Mouse (Mus musculus) monocyte, adult 5-6 weeks (primary cell): ENCODE measurements around the gene E2f4. TPM values are rescaled to one million over a fixed set of nuclear protein-coding genes. Genes with fewer than 3 reads are reported as not detected.

ENCODE experiments used
- ATAC-seq: fragments of 153-309, 156-312 bp; replicated peaks from 2 replicates; pipeline ENCODE4 v1.8.0; 2017; ENCODE audit warnings: mild to moderate bottlenecking; ENCODE audit not compliant: low TSS enrichment, insufficient number of reproducible peaks, severe bottlenecking, poor library complexity, low FRiP score
- total RNA-seq: library from RNA; stranded (forward); fragments of 200-1000, 200-491, 200-594 nt; gene quantifications from 3 replicates; pipeline ENCODE4 v1.2.3, GENCODE M21; 2017

Gene E2f4
- total RNA-seq, 1 experiment from 2014 or later, result 21.0 TPM

DNA sequence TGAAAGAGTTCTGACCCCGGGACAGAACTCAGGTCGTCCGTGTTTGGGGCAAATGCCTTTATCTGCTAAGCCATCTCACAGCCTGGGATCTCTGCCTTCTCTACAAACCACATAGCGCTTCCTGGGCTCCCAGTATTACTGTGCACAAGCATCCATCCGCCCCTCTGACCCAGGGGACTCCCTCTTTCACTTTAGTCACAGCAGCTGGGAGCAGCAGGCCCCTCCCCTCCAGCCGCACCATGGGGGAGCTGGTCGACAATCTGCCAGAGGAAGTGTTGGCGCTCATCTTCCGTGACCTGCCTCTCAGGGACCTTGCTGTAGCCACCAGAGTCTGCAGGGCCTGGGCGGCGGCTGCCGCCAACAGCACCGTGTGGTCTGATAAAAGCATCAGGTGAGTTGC is 30.7 kb upstream of the E2f4 start:
- ATAC-seq, result no peak

- no peak for ATAC-seq
These were observed 29.0 kb upstream of the E2f4 start for GRCm38 (mm10) chr8:105268342-105269074.

DNA sequence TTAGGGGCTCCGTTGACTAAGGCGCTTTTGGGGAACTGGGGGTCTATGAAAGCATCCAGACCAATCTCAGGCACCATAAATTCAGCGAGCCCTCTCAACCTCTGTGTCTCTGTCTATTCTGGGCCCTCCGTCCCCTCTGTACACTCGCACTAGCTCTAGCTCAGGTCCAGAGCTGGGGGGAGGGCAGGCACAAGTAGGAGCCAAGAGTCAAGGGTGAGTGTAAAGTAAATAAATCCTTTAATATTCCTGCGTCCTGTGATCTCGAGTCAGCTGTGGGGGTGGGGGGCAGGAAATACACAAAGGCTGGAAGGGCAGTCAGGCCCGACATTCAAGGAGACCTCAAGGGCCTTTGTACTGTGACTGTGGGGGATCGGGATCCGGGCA is 28.4 kb upstream of the E2f4 start:
- ATAC-seq, result no peak

DNA sequence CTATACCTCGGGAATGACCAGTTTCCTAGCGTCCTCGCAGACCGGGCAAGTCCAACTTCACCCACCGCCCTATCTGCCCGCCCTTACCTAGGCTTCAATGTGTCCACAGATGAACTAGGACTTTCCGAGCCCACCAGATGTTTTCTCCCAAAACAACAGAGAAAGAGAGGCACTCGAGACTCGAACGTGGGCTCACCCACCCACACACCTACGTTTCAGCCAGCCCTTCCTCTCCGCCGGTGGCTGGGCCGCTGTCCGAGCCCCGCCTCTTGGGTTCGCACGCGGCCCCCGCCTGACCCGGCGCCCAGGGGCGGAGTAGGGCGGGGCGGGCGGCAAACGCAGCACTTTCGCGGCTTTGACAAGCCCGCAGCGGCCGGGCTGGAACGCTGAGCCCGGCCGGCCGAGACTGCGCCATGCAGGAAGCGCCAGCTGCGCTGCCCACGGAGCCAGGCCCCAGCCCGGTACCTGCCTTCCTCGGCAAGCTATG is 28.0 kb upstream of the E2f4 start, which contains the start of gene Hsf4:
Gene Hsf4, plus strand, starts transcription at position 341 of the 487 bp plus-strand sequence.
- no peak for ATAC-seq

DNA sequence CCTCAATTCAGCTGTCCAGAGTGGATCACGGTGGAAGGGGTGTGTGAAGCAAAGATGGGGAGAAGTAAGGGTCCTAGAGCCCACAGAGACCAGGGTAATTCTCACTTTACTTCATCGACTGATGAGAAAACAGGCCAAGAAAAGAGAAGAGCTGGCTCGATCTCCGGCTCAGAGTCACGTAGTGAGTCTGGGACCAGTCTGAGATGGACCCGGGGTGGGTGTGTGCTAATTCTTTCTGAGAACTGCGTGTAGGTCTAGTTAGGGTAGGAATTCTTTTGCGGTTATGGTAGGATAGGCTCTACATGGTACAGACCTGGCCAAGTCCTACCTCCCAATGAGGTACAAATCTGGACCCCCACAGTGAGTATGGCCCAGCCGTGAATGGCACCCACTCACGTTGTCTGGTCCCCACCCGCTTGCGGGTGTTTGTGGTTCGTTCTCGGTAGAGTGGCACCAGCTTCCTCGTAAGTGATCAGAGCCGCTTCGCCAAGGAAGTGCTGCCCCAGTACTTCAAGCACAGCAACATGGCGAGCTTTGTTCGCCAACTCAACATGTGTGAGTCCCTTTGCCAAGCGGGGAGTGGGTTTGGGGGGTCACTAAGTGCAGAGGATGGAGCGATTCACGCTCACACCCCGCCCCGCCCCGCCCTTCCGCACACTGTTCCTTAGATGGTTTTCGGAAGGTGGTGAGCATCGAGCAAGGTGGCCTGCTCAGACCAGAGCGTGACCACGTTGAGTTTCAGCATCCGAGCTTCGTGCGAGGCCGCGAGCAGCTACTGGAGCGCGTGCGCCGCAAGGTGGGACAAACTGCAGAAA is 27.2 kb upstream of the E2f4 start:
- ATAC-seq, result peak; percentile 24; the same call in 1 of the 2 replicates

DNA sequence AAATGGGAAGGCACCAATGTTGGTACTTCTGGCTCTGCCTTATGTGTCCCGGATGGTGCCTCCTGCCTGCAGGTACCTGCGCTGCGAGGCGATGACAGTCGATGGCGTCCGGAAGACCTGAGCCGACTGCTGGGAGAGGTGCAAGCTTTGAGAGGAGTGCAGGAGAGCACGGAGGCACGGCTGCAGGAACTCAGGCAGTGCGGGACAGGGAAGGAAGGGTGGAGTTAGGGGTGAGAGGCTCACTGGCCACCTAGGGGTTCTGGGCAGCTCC is 26.6 kb upstream of the E2f4 start:
- ATAC-seq, result no peak

DNA sequence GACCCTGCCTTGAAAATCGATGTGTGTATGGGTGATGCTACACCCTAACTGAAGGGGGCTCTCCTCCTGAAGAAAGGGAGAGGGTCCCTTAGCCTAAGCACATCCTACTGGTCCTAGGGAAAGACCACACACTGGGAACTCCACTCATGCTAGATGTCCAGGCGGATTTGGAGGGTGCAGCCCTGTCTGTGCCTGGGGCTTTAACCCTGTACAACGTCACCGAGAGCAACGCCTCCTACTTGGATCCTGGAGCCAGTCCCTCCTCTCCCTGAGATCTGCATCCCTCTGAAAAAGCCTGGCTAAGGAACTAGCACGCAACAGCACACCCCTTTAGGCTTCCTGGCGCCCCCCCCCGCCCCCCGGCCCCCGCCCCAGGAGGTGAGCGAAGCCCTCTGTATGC is 22.1 kb upstream of the E2f4 start:
- ATAC-seq, result no peak

DNA sequence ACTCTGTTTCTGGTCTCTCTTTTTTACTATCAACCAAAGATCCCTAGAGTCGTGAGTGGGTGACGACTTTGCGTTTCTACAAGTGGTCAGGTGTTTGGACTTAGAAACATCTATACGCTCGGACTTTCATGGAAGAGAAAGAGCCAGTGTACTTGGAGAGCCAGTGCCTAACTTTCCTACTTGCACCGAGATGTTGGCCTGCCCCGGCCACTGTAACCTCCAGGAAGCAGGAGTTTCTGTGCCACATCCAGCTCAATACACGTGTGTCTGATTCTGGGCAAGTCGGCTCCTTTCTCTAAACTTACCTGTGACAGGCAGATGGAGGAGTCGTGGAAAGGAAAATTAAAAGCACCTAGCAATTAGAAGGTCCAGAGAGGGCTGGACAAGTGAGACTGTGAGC is 21.6 kb upstream of the E2f4 start, which contains the start of gene Nol3:
Gene Nol3, plus strand, starts transcription at position 301 of the 400 bp plus-strand sequence.
- no peak for ATAC-seq

DNA sequence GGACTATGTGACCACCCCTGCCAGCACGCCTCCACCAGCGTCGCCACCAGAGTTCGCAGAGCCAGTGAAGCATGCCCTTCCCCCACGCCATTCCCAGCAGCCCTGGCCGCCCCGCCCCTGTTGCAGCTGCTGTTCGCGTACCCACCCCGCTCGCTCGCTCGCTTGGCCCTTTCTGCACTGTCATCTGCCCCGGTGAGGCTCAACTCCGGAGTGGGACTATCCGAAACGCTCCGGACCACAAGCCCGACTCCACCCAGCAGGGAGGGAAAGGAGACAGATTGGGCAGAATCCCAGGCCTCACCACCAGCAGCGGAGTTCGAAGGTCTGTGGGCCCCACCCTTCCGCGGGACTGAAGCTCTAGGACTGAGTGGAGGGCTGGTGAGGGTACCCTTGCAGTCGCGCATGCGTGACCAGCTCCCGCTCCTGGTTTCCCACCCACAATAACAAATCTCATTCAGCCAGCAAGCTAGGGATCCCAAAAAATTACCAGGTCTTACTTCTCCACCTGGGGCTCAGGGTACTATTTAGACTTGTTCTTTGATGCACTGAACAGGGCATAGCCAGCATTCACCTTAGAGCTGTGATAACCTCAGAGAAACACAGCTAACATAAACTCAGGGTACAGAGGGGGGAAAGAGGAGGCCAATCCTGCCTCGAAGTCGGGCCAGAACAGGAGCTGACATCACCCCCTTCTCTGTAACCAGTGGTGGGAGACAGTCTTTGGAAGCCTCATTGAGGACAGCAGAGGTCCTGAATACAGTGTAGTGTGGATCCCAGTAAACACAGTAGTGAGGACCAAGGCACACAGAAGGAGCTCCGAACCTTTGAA is 21.0 kb upstream of the E2f4 start:
- ATAC-seq, result 0 out of 2 replicates have a peak, but pooled peaks have one; percentile 6

DNA sequence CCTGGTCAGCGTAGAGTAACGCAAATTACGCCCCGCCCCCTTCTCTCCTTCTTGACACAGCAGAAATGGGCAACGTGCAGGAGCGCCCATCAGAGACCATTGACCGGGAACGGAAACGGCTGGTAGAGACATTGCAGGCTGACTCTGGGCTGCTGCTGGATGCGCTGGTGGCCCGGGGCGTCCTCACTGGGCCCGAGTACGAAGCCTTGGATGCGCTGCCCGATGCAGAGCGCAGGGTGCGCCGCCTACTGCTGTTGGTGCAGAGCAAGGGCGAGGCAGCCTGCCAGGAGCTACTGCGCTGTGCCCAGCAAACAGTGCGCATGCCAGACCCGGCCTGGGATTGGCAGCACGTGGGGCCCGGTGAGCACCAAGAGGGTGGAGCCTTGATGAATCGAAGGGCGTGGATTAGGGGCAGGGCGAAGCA is 18.5 kb upstream of the E2f4 start:
- ATAC-seq, result peak; percentile 24; the same call in 1 of the 2 replicates

DNA sequence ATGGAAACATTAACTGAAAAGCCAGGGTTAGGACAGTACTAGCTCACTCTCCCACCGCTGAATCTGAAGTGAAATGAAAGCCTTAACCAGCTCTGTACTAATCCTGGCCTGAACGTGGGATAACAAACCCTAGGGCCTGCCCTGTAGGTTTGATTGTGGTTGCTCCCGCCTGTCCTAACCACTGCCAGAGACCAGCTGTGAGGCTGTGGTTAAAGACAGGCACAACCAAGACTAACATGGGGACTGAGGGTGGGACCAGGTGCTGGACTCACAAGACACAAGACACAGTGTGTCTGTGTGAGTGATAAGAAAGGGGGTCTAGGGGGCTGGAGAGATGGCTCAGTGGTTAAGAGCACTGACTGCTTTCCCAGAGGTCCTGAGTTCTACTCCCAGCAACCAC is 16.9 kb upstream of the E2f4 start:
- no peak for ATAC-seq

GRCm38 (mm10) chr8:105281821-105282220 is 15.6 kb upstream of the E2f4 start:
- no peak for ATAC-seq

DNA sequence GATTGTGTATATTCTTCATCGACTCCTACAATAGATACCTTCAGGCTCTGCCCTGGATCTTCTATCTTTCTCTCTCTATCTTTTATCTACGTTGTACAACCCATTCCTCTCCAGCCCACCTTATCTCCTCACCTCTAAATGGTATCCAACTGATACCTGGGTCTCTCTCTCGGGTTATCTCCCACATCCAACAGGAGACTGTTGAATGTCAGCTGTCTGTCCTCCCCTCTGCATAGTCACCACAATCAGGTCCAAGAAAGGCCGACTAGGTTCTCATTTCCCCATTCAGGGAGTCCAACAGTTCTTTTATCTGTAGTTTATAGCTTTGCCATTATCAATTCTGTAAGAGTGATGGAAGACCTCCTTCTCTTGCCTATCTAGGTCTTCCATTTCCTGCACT is 15.2 kb upstream of the E2f4 start:
- ATAC-seq, result no peak

- peak; percentile 64 for ATAC-seq
These were observed 14.4 kb upstream of the E2f4 start for GRCm38 (mm10) chr8:105283074-105283473.

GRCm38 (mm10) chr8:105285514-105285913 is 11.9 kb upstream of the E2f4 start:
- ATAC-seq, result no peak

DNA sequence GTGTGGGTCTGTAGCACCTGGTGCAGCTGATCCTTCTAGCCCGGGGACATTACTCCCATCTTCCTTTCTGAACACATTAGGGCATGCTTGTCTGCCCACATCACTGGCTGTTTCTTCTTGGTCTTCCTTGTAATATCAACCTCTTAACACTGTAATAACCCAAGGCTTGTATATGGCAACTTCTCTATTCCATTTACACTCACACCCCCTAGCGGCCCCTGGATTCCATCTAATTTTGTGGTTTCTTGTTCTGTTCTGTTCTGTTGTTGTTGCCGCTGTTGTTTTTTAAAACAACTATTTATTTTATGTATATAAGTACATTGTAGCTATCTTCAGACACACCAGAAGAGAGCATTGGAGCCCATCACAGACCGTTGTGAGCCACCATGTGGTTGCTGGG is 10.6 kb upstream of the E2f4 start:
- ATAC-seq, result no peak

DNA sequence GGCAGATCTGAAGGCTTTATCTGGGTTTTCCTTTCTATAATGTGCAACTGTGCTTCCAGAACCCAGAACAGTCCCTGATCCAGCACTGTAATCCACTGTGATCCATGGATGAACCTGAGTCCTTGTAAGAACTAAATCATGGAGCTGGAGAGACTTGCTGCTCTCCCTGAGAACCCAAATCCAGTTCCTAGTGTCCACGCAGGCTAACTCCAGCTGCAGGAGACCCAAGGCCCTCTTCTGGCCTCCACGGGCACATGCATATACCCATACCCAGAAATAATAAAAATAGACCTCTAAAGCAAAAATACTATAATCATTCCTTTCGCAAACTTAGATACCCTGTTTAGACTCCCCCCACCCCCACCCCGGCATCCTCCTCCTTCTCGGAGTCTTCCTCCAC is 9.2 kb upstream of the E2f4 start:
- ATAC-seq, result no peak

DNA sequence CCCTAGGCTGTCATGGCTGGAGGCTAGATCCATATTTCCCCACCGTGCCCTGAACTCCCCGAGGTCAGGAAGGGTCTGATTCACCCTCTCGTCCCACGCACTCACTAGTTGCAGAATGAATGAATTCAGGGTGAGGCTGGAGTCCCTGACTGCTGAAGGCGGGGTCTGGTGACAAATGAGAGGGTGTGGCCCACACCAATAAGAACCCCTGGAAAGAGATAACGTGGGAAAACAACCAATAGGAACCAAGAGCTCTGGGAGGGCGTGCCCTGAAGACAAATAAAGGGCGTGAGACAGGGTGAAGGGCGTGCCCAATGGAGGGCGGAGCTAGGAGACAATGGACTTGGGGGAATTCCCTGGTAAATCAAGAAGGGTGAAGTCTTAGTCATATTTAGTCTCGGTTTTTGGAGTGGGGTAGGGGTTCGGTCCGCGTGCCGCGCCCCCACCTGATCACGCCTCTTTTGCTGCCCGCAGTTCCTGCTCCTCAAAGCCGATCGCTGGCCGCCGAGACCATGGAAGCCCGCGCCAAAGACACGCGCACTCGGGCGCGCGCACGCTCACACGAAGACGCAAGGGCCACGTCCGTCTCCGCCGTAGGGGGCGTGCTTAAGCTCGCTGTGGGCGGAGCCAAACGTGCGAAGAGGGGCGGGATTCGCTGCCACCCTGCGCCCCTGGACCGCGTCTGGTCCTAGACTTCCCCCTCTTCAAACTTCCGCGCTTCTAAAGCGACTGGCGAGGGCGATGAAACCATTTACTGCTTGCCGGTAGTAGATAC is 8.3 kb upstream of the E2f4 start:
- peak; percentile 80 for ATAC-seq
